Mouse (Mus musculus) CD4-positive, CD25-positive, alpha-beta regulatory T cell, adult 2 months (primary cell): ENCODE results near the gene Gm38394.
"Not testable (repeated sequence)": the region's sequence is repeated elsewhere in the genome, so short reads cannot be mapped to it uniquely, and the experiment has no call there.

Experiments
- DNase-seq: peaks from one replicate; pipeline ENCODE4 v3.0.0-alpha.2; 2012; ENCODE audit warnings: low read depth, low spot score

Gm38394 gene

GRCm38 (mm10) chr1:133661203-133661933 lies at the start of gene Gm38394:
Gene Gm38394 (minus strand): TSS chr1:133661318.
- peak; percentile 97 for DNase-seq

- no peak for DNase-seq
Observed at GRCm38 (mm10) chr1:133710895-133711294, 49.8 kb upstream of the Gm38394 start.

DNA sequence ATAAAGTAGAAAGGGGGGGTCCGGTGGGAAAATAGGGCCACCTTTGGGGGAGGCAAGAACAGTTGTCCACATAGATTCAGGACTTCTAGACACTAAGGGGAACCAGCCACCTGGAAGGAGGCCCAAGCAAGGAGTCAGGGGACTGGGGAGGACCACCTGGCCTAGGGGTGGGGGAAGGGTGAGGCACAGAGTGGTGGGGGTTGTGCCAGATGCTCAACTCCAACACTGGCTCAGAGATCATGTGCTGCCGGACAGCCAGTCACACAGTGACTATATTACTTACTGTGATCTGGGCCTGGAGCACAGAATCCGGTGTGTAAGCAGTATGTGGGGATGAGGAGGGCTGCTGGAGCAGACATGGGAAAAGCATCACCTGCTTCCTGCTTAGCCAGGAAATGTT lies 48.2 kb upstream of the Gm38394 start:
- no peak for DNase-seq

GRCm38 (mm10) chr1:133701824-133702223 lies 40.7 kb upstream of the Gm38394 start:
- peak; percentile 46 for DNase-seq

- no peak for DNase-seq
Observed at GRCm38 (mm10) chr1:133697935-133698620, 37.0 kb upstream of the Gm38394 start.

GRCm38 (mm10) chr1:133695901-133696300 lies 34.8 kb upstream of the Gm38394 start:
- no peak for DNase-seq

- peak; percentile 47 for DNase-seq
Observed at GRCm38 (mm10) chr1:133694876-133695275, 33.8 kb upstream of the Gm38394 start.

GRCm38 (mm10) chr1:133694301-133694700 lies 33.2 kb upstream of the Gm38394 start:
- peak; percentile 26 for DNase-seq

DNA sequence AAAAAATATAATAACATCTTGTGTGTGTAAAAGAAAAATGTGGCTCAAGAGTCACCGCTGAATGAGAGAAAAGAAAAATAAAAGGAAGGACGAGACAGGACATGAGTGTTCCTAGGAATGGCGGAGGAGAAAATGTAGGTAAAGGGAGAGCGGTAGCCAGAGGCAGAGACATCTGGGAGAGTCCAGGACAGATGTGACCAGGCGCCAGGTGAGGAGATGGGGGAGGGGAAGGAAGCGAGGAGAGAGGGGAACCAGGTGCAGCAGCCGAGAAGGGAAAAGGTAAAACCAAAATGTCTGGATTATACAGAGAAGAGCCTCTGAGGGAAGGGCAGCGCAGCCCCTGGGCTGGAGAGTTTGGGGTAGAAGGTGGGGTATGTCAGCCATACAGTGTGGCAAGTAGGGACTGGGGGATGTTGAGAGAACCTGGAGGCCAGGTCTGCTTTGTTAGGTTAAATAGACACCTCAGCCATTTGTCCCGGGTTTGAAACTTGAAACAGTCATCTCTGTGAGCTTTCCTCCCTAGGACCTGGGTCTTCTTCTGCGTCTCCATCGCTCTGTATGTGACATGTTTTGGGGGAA lies 32.5 kb upstream of the Gm38394 start:
- DNase-seq: no peak

- DNase-seq: no peak
Observed at GRCm38 (mm10) chr1:133692195-133692594, 31.1 kb upstream of the Gm38394 start.

- peak; percentile 46 for DNase-seq
Observed at GRCm38 (mm10) chr1:133691046-133691445, 29.9 kb upstream of the Gm38394 start.

DNA sequence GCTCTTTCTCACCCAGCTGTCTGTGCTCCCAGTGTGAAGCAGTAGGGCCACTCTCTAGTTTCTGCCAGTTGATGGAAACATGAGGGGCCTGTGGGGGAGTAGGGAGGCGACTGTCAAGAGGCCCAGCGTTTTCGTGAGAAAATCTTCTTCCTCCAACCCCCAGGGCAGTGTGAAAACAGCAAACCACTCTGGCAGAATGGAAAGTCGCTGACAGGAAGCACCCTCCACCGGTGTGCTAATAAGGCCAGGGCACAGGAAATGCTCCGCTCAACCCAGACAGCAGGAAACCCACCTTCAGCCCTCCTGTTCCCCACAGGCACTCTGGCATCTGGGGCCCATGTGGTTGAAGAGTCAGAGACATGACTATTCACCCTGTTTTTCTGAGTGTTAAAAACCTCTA lies 28.8 kb upstream of the Gm38394 start, which contains the start of gene Lax1:
Gene Lax1 (minus strand): TSS at position 212 of the 400 bp plus-strand sequence.
- peak; percentile 85 for DNase-seq

DNA sequence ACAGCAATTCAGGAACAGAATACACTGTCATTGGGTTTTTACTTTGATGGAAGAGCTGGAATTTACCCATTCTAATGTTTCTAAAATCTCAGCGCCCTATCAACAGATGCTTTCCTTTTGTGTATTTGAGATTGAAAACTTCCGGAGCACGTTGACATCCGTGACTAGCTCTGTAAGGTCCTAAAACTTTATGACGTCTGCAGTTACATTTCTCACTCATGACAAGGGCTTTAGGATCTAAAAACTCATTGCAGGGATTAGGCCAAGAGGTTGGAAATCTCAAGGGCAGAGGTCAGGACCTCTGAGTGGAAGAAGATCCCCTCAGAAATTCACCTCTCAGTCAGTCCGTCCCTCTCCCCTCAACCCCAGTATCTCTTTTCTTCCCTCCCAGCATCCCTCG lies 27.2 kb upstream of the Gm38394 start:
- DNase-seq: peak; percentile 41

- DNase-seq: no peak
Observed at GRCm38 (mm10) chr1:133685749-133686519, 24.8 kb upstream of the Gm38394 start.

DNA sequence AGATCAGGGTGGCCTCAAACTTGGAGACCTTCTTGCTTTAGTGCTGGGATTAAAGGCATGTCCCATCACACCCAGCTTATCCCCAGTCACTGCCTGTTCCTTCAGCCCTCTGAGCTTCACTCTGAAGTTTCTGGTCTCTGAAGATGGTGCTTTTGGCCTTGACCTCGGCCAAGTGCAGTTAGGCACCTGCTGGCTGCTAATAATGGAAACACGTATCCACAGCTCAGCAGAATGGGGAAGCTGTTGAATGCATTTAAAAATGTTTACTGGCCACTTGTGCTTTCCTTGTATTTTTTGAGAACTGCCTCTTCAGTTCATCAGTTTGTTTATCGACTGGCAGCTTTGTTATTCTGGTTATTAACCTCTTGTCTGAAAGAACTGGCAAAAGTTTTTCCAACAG lies 10.7 kb upstream of the Gm38394 start:
- no peak for DNase-seq

DNA sequence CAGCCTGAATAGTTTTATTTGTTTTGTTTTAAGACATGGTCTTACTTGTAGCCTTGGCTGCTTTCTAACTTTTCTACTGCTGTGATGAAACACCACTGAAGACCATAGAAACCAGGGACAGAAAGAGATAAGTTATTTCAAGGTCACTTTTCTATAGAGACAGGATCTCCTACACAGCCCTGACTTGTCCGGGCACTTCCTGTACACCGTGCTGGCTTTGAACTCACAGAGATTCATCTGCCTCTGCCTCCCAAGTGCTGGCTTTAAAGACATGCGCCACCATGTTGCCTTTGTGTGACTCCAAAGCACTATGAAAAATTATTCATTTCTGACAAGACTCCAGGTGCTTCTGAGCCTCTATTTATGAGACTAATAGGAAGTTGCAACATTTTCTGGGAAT lies 10.1 kb upstream of the Gm38394 start:
- DNase-seq: no peak

DNA sequence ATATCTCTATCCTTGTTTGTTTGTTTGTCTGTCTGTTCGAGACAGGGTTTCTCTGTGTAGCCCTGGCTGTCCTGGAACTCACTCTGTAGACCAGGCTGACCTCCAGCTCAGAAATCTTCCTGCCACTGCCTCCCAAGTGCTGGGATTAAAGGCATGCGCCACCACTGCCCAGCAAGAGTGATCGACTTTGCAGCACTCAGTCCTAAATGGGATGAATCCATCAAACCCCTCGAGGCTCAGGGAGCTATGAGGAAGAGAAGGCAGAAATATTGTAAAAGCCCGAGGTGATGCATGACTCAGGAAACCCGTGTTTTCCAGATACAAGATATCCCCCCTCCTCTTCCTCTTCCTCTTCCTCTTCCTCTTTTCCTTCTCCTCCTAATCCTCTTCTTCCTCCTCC lies 9.7 kb upstream of the Gm38394 start:
- no peak for DNase-seq

- no peak for DNase-seq
Observed at GRCm38 (mm10) chr1:133670190-133670589, 9.1 kb upstream of the Gm38394 start.

GRCm38 (mm10) chr1:133668618-133669017 lies 7.5 kb upstream of the Gm38394 start:
- no peak for DNase-seq

GRCm38 (mm10) chr1:133667721-133668120 lies 6.6 kb upstream of the Gm38394 start:
- no peak for DNase-seq

DNA sequence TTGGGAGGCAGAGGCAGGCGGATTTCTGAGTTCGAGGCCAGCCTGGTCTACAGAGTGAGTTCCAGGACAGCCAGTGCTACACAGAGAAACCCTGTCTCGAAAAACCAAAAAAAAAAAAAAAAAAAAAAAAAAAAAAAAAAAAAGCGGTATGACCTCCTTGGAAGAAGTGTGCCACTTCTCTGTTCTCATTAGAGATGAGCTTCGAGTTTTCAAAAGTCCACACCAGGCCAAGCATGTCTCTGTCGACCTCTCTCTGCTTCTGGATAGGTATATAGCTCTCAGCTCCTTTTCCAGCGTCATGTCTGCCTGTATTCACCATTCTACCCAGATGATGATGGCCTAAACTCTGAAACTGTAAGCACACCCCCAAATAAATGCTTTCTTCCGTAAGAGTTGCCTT lies 4.6 kb upstream of the Gm38394 start:
- DNase-seq: not testable (repeated sequence)
